Mouse (Mus musculus) liver, embryonic 14.5 days (tissue): ENCODE data around the gene Sco2.

Experiments
- CTCF ChIP-seq: IDR thresholded peaks from 2 replicates; pipeline ENCODE4 v1.5.1; 2016; ENCODE audit warnings: antibody characterized with exemption, low read depth, control low read depth
- EP300 ChIP-seq: IDR thresholded peaks from 2 replicates; pipeline ENCODE4 v1.6.1; 2016; ENCODE audit warnings: antibody characterized with exemption, low read depth

GRCm38 (mm10) chr15:89323656-89324055 is 50.0 kb downstream of the Sco2 start:
- no peak for TF ChIP-seq CTCF
- no peak for TF ChIP-seq EP300
